Mouse (Mus musculus): ENCODE measurements at regions not wholly inside any gene's neighbourhood (a gene's known extent, or its start where the extent isn't known, plus 50 kb on each side); places are given as distances from the start of the nearest gene placed in this dataset.

DNA sequence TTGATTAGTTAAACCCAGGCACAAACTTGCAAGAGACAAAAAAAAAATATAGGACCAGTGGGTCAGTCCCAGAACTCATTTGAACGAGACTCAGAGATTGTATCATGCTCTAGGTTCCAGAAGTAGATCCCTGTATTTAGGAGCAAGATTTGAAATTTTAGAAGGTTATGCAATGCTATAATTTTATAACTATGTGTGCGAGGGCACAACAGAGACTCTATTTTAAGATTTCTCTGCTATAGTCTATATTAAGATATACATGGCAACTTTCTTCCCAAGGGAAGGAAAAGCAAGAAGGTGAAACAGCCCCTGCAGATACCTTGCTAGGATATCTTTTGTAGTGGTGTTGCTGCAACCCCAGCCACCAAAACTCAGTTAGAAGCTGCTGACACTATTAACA, 55.7 kb downstream of the Otor start:
- DNase-seq (ENCODE audit: low read depth): no peak

- no peak for DNase-seq (ENCODE audit: low read depth)
These were observed 70.9 kb downstream of the Otor start for GRCm38 (mm10) chr2:143149189-143149588.

DNA sequence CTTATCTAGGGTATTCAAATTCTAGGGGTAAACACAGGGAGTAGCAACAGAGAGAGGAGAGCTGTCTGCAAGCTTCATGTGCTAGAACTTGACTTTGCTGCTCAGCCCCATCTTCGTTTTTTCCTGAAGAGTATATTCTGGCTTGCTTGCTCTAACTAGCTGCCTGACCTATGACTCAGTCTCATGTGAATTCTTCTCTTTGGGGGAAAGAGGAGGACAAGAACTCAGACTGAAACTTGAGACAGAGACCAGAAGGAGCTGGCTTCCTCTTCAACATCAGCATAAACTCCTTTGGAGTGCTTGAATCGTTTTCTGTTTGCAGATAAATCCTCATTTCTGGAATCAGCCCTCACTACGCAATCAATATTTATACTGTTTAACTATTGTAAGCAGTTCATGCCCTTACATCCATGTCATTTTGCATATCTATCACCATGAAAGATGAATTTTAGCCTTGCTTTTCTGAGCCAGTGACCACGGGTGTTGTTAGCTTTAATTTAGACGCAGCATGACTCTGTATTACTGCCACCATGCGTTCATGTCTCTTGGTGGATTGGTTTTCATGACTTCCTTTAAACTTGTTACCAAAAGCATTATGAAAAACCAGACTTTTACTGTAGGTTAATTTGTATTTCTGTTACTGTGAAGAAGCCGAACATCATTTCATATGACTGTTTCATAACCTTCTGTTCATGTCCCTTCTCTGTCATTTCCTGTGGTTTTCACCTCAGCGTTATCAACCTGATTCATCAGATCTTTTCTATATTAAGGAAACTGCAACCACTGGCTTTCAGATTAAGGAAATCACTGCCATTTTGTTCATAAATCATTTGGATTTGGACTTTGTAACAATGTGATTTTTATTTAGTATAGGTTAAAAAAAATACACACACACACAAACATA, 86.1 kb downstream of the Otor start:
- DNase-seq (ENCODE audit: low read depth): no peak

- DNase-seq (ENCODE audit: low read depth): no peak
These were observed 88.5 kb downstream of the Otor start for GRCm38 (mm10) chr2:143166771-143167170.

- no peak for DNase-seq (ENCODE audit: low read depth)
These were observed 92.4 kb downstream of the Otor start for GRCm38 (mm10) chr2:143170648-143171047.

GRCm38 (mm10) chr2:143184614-143185013, 106.3 kb downstream of the Otor start:
- DNase-seq (ENCODE audit: low read depth): no peak

DNA sequence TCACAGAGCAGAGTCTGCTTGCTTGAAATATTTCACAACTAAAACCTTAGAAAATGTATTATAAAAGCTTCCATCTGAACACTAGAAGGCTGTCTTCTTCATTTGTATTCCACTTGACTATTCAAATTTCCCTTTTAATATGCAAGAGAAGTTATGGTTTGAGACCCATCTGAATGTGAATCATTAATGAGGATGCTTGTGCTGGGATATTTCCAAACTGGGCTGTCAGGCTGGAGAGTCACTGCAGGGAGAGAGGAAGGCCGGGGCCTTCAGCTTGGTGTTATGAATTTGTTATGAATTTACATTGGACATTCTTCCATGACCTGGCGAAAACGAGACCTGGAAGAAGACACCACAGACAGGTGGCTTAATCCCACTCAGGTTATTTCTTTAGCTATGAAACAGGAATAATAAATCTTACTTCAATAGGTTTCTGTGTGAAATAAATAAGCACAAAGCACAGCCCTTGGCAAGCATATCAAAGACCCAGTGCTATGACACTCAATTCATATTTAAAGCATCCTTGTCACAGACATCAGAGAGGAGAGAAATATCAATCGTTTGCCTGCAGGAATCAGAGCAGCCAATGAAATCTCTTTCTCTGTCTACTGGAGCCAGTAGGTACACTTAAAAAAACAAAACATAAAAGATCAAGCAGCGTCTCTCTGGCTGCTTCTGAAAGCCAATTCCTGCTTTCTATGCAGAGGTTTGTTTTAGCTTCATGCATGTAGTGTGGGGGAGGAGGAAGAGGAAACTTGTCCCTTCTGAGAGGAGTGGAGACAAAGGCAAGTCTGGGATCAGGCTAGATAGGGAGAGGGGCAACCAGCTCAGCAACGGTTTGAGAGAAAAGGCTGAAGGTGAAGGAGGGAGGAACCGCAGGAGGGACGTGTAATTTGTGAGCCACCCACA, 114.2 kb downstream of the Otor start:
- DNase-seq (ENCODE audit: low read depth): no peak

DNA sequence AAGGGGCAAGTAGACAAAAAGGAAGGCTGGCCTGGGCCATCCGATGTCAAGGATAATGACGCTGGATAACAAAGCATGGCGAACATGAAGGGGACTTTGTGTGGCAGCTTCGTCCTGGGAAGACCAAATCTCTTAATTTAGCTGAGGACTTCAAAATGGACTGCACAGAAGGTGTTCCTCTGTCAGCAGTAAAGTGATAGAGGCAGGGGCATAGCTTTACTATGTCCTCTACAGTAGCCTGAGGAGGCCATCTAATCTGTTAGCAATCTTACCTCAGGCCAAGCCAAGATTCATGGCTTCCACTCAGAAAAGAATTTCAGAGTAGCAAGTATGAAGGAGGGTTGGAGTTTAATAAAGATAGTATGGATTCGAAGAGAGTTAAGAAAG, 114.9 kb downstream of the Otor start:
- no peak for DNase-seq (ENCODE audit: low read depth)

GRCm38 (mm10) chr2:143199583-143200249, 121.4 kb downstream of the Otor start:
- no peak for DNase-seq (ENCODE audit: low read depth)

DNA sequence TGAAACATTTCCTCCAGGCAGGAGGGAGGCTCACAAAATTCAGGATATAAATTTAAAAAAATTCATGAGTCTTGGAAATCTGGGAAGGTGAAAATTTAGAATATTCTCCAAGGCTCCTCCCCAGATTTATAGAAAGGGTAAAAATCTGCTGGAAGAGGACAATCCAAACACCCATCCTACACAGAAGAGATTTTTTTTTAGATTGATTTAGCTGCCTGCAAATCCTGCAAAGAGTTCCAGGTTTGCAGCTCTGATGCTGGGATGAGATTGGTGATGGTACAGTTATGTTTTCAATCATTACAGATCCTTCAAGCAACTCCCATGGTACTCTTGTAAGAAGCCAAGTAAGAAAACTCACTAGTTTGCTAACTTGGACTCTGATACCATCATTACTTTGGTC, 127.8 kb downstream of the Otor start:
- DNase-seq (ENCODE audit: low read depth): no peak

GRCm38 (mm10) chr2:143207191-143207590, 128.9 kb downstream of the Otor start:
- DNase-seq (ENCODE audit: low read depth): peak; percentile 16

GRCm38 (mm10) chr2:143217251-143217650, 139.0 kb downstream of the Otor start:
- no peak for DNase-seq (ENCODE audit: low read depth)

DNA sequence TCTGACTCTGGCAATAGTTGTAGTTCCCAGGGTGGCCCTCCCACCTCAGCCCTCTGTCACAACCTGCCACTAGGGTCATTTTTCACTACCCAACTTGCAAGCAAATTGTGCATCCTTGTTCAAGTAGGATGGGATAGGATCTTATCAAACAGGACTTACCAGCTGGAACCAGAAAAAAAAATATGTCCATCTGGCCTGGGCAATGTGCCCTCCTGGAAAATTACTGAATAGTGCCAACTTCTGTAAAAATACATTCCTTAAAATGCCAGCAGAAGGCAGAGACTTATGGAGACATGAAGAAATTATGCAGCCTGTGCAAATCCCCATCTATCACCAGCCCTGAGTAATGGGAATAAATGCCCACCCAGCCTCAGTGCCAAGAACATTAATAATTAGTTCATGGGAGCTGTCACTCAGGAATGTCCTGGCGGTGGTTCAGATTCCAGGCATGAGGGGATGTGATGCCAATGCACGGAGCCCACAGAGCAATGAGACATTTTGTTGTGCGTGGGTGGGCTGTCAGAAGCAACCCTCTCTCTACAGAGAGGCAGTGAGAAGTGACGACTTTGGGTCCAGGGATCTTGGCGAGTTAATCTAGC, 139.6 kb downstream of the Otor start:
- no peak for DNase-seq (ENCODE audit: low read depth)

- no peak for DNase-seq (ENCODE audit: low read depth)
These were observed 144.1 kb downstream of the Otor start for GRCm38 (mm10) chr2:143222326-143222725.

DNA sequence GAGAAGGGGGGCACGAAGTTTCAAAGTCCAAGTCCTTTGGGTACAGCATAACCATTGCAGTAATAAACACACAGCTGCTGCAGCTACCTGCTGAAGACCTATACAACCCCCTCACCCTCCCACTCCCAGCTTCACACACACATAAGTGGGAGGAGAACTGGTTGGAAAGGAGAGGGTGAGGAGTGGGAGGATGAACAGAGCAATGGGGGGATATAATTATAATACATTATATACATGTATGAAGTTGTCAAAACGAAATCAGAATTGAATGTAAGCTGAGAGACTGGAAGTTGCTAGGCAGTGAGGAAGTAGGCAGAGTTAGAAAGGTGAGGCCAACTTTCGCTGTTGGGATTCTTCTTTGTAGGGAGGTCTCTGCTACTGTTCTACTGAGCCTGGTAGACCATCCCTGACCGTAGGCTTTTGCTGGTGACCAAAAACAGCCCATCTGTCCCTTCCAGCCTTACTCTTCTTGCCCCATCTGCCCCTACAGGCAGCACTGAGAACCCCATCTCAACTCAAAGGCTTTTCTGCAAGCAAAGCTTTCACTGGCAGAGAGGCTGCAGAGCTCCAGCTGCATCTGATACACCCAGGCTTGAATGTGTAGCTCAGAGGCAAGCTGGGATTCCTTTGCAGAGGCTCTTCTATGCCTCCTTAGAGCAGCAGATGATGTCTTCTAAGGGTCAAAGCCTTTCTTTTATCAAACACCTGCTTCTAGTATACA, 146.3 kb downstream of the Otor start:
- DNase-seq (ENCODE audit: low read depth): no peak

- DNase-seq (ENCODE audit: low read depth): no peak
These were observed 155.5 kb downstream of the Otor start for GRCm38 (mm10) chr2:143233795-143234194.

DNA sequence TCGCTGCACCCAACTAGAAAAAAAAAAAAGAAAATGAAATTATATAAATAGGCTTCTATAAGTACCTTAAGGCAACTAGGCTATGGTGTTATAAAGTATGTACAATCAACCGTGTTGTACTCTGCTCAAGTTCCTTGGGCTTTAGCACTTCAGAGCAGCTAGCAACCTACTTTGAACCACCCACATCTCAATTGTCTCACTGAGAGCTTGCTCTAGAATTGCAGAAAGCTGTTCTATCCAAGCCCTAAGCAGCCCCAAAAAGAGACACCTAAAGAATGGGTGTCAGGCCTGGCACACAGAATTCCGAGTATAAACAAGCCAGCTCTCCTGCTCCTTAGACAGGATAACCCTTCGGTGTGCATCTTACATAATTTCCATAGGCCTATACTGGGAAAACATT, 162.0 kb downstream of the Otor start:
- DNase-seq (ENCODE audit: low read depth): no peak

- no peak for DNase-seq (ENCODE audit: low read depth)
These were observed 165.5 kb downstream of the Otor start for GRCm38 (mm10) chr2:143243741-143244140.

GRCm38 (mm10) chr2:143246131-143246665, 167.9 kb downstream of the Otor start:
- no peak for DNase-seq (ENCODE audit: low read depth)

DNA sequence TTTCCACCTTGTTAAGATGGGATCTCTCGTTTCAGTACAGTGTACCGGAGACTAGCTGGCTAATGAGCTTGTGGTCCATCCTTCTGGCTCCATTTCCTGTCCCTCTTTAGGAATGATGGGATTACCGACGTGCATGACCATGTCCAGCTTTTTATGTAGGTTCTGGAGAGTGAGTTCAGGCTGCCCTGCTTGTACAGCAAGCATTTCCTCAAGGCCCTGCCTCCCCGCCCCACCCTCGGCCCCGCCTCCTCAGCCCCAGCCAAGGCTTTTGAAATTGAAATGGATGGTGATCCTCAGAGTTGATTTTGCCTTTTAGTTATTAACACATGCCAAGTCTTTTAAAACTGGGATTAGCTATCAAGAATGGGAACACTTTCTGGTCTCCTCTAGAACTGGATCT, 190.8 kb downstream of the Otor start:
- DNase-seq (ENCODE audit: low read depth): no peak

- DNase-seq (ENCODE audit: low read depth): no peak
These were observed 192.6 kb downstream of the Otor start for GRCm38 (mm10) chr2:143270826-143271225.
